Mouse (Mus musculus) intestine, postnatal 0 days (tissue): ENCODE results near the gene Lhx2. TPM values are rescaled to one million over a fixed set of nuclear protein-coding genes. Genes with fewer than 3 reads are reported as not detected.

Experiments used
- ATAC-seq: fragments of 200-750 bp; cut with Nextera tagmentation; 2 replicates; pipeline ENCODE4 v1.8.0; 2017; ENCODE audit warnings: mild to moderate bottlenecking, moderate TSS enrichment, moderate library complexity
- H3K27ac ChIP-seq: fragments of 300-500 bp; sonication (generic); 2 replicates; pipeline ENCODE4 v1.5.1; 2014; ENCODE audit warnings: mild to moderate bottlenecking, low read depth, low read length, moderate library complexity
- H3K27me3 ChIP-seq: fragments of 300-500 bp; sonication (generic); replicated peaks from 2 replicates; pipeline ENCODE4 v1.6.1; 2014; ENCODE audit warnings: low read length, mixed read lengths; ENCODE audit not compliant: control insufficient read depth, insufficient read depth
- H3K36me3 ChIP-seq: fragments of 300-500 bp; sonication (generic); 2 replicates; pipeline ENCODE4 v1.6.1; 2014; ENCODE audit warnings: mild to moderate bottlenecking, moderate library complexity; ENCODE audit not compliant: control insufficient read depth, insufficient read depth
- H3K4me1 ChIP-seq: fragments of 300-500 bp; sonication (generic); replicated peaks from 2 replicates; pipeline ENCODE4 v1.6.1; 2014; ENCODE audit warnings: antibody characterized with exemption, low read length, mixed read lengths; ENCODE audit not compliant: control insufficient read depth, insufficient read depth
- H3K4me2 ChIP-seq: fragments of 300-500 bp; sonication (generic); replicated peaks from 2 replicates; pipeline ENCODE4 v1.6.1; 2014; ENCODE audit warnings: low read depth, mild to moderate bottlenecking, moderate library complexity
- H3K4me3 ChIP-seq: fragments of 300-500 bp; sonication (generic); 2 replicates; pipeline ENCODE4 v1.5.1; 2014; ENCODE audit warnings: low read depth, low read length
- H3K9ac ChIP-seq: fragments of 300-500 bp; sonication (generic); 2 replicates; pipeline ENCODE4 v1.6.1; 2014; ENCODE audit warnings: mild to moderate bottlenecking, low read depth, low read length
- H3K9me3 ChIP-seq: fragments of 300-500 bp; sonication (generic); 2 replicates; pipeline ENCODE4 v1.6.1; 2016; ENCODE audit warnings: mixed run types; ENCODE audit not compliant: control insufficient read depth
- CTCF ChIP-seq: sonication (generic); IDR thresholded peaks from 2 replicates; pipeline ENCODE4 v1.5.1; 2016; ENCODE audit warnings: low read depth, mild to moderate bottlenecking, control low read depth, antibody characterized with exemption, moderate library complexity
- WGBS: fragments of 180-500 bp; shearing (Covaris S2); extraction: QIAGEN DNeasy Blood & Tissue Kit; methylation state at CpG from one replicate; pipeline ENCODE4 v1.1.7; 2014; 5-methylcytosine and 5-hydroxymethylcytosine counted together
- polyA plus RNA-seq: library from polyadenylated mRNA; unstranded; fragments of >200 nt; fragmentation: Nextera tagmentation; extraction: Ambion mirVana; gene quantifications from 2 replicates; pipeline ENCODE4 v1.2.1, GENCODE M21; 2015

The Lhx2 gene
- polyA plus RNA-seq, 1 experiment from 2014 or later: not detected

GRCm38 (mm10) chr2:38412599-38413177 is 73.6 kb downstream of the Lhx2 start:
- no peaks in the 10 kb centered on the region for H3K36me3 ChIP-seq
- no peak overlapping the region for H3K4me3 ChIP-seq
- no peak overlapping the region for H3K4me2 ChIP-seq
- H3K9ac ChIP-seq: no peak overlapping the region
- no peak overlapping the region for H3K27ac ChIP-seq
- 33% methylated on average over 11 of the region's 11 CpGs for WGBS
- no peaks in the 10 kb centered on the region for H3K4me1 ChIP-seq
- no peaks in the 10 kb centered on the region for H3K9me3 ChIP-seq
- TF ChIP-seq CTCF: no peak
- no peaks in the 10 kb centered on the region; the same call in 1 of the 2 replicates for H3K27me3 ChIP-seq
- no peak for ATAC-seq

GRCm38 (mm10) chr2:38417970-38418369 is 78.9 kb downstream of the Lhx2 start:
- H3K4me2 ChIP-seq: no peak overlapping the region
- no peaks in the 10 kb centered on the region for H3K4me1 ChIP-seq
- no peak for TF ChIP-seq CTCF
- no peak overlapping the region for H3K9ac ChIP-seq
- H3K4me3 ChIP-seq: no peak overlapping the region
- H3K27ac ChIP-seq: no peak overlapping the region
- no peaks in the 10 kb centered on the region for H3K9me3 ChIP-seq
- no peak for ATAC-seq
- WGBS: 15% methylated on average over 4 of the region's 4 CpGs
- H3K36me3 ChIP-seq: no peaks in the 10 kb centered on the region
- no peaks in the 10 kb centered on the region; the same call in 1 of the 2 replicates for H3K27me3 ChIP-seq

Other genes starting within 250 kb of the Lhx2 start
- 9.6 and 10.3 TPM in 2 replicates for gene Dennd1a, start 51.9 kb upstream of the Lhx2 start, polyA plus RNA-seq
- 70.9 and 84.5 TPM in 2 replicates for gene Nek6, start 172.4 kb downstream of the Lhx2 start, polyA plus RNA-seq